Mouse (Mus musculus) MN1 (cell line): Measurements from ENCODE around the gene 3110009E18Rik.

Experiments
- DNase-seq: peaks from one replicate; pipeline ENCODE4 v3.0.0-alpha.2; 2016; ENCODE audit warnings: low spot score

3110009E18Rik gene

GRCm38 (mm10) chr1:120120969-120121811 lies at the start of gene 3110009E18Rik, which contains the start of gene Dbi:
TSS of gene 3110009E18Rik (plus strand) at chr1:120121187.
TSS of gene Dbi (minus strand) at chr1:120121078.
- peak; percentile 98 for DNase-seq

- DNase-seq: no peak
These were observed 48.1 kb upstream of the 3110009E18Rik start for GRCm38 (mm10) chr1:120072900-120073299.

GRCm38 (mm10) chr1:120073519-120074306 lies 47.3 kb upstream of the 3110009E18Rik start, which contains the start of gene Tmem37:
TSS of gene Tmem37 (minus strand) at chr1:120074074.
- no peak for DNase-seq

GRCm38 (mm10) chr1:120074307-120074702 lies 46.7 kb upstream of the 3110009E18Rik start:
- no peak for DNase-seq

- DNase-seq: no peak
These were observed 46.1 kb upstream of the 3110009E18Rik start for GRCm38 (mm10) chr1:120074931-120075330.

GRCm38 (mm10) chr1:120075507-120075906 lies 45.5 kb upstream of the 3110009E18Rik start:
- DNase-seq: no peak

GRCm38 (mm10) chr1:120077746-120078410 lies 43.1 kb upstream of the 3110009E18Rik start:
- no peak for DNase-seq

- DNase-seq: no peak
These were observed 40.4 kb upstream of the 3110009E18Rik start for GRCm38 (mm10) chr1:120080632-120081031.

- DNase-seq: no peak
These were observed 37.9 kb upstream of the 3110009E18Rik start for GRCm38 (mm10) chr1:120082957-120083585.

GRCm38 (mm10) chr1:120083921-120084517 lies 37.0 kb upstream of the 3110009E18Rik start:
- no peak for DNase-seq

- no peak for DNase-seq
These were observed 35.3 kb upstream of the 3110009E18Rik start for GRCm38 (mm10) chr1:120085696-120086095.

GRCm38 (mm10) chr1:120086644-120087043 lies 34.3 kb upstream of the 3110009E18Rik start:
- DNase-seq: no peak

GRCm38 (mm10) chr1:120089180-120089579 lies 31.8 kb upstream of the 3110009E18Rik start:
- DNase-seq: no peak

GRCm38 (mm10) chr1:120090880-120091570 lies 30.0 kb upstream of the 3110009E18Rik start:
- no peak for DNase-seq

- DNase-seq: peak; percentile 77
These were observed 27.4 kb upstream of the 3110009E18Rik start for GRCm38 (mm10) chr1:120093482-120094134.

GRCm38 (mm10) chr1:120094920-120095319 lies 26.1 kb upstream of the 3110009E18Rik start:
- DNase-seq: no peak

- peak; percentile 53 for DNase-seq
These were observed 22.7 kb upstream of the 3110009E18Rik start for GRCm38 (mm10) chr1:120098327-120098726.

- DNase-seq: no peak
These were observed 21.5 kb upstream of the 3110009E18Rik start for GRCm38 (mm10) chr1:120099483-120099882.

GRCm38 (mm10) chr1:120100456-120101226 lies 20.3 kb upstream of the 3110009E18Rik start:
- DNase-seq: no peak
